Mouse (Mus musculus) lung, postnatal 25 days (tissue): ENCODE measurements around the gene Kcnq5.
"Not testable (repeated sequence)": the region's sequence is repeated elsewhere in the genome, so short reads cannot be mapped to it uniquely, and the experiment has no call there.

Experiments
- DNase-seq: peaks from one replicate; pipeline ENCODE4 v3.0.0; 2022; ENCODE audit warnings: low spot score

Kcnq5 gene

DNA sequence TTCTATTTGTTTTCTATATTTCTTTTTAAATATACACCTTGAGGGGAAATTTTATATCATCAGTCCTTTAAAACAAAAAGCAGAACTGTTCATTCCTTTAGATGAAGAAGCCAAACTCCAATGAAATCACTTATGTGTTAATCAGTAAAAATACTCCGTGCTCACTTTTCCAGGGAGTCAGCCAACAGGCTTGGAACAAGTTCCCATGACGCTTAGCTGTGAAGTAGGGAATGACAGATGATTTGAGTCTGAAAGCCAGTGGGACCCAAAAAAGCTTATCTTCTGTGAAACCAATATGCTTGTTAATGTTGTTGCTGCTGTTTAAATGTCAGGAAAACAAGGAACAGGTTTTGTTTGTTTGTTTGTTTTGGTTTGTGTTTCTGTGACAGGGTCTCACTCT is 326.3 kb downstream of the Kcnq5 start:
- DNase-seq = peak; percentile 3

DNA sequence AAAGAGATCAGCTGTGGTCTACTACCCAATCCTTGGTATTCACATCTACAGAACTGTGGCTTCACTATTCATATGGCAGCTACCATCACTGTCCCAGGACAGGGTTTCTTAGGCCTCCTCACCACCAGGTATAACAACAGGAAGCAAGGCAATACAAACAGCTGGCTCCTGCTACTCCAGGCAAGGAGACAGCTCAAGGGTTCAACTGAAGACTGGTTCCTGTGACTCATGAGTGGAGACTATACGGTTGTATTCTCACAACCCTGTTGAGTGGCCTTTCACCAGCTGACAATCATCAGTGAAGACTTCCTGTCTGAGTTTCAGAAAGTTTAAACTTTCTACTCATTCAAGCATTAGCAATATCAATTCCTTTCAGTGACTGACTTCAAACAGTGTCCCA is 327.7 kb downstream of the Kcnq5 start:
- no peak for DNase-seq

DNA sequence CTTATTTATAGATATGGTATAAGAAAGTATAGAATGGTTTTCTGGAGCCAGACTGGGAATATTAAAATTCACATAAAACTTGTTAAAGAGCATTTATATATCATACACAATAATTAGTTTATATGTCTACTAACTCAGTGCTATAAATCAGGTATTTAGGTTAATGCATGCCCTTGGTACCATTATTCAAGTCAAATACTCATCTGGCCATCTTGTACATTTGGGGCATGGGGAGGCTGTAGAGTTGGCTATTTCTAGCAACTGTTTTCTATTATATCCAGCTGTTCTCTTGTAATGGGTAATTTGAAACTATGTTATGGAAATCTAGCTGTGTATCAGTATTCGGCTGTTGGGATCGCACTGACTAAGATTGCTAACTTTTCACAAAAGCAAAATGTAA is 339.3 kb downstream of the Kcnq5 start:
- DNase-seq = no peak

GRCm38 (mm10) chr1:21622039-21622438 is 339.7 kb downstream of the Kcnq5 start:
- no peak for DNase-seq

GRCm38 (mm10) chr1:21618712-21619111 is 343.0 kb downstream of the Kcnq5 start:
- no peak for DNase-seq

- no peak for DNase-seq
Observed at GRCm38 (mm10) chr1:21616666-21617065, 345.1 kb downstream of the Kcnq5 start.

GRCm38 (mm10) chr1:21613933-21614332 is 347.8 kb downstream of the Kcnq5 start:
- DNase-seq = peak; percentile 25

DNA sequence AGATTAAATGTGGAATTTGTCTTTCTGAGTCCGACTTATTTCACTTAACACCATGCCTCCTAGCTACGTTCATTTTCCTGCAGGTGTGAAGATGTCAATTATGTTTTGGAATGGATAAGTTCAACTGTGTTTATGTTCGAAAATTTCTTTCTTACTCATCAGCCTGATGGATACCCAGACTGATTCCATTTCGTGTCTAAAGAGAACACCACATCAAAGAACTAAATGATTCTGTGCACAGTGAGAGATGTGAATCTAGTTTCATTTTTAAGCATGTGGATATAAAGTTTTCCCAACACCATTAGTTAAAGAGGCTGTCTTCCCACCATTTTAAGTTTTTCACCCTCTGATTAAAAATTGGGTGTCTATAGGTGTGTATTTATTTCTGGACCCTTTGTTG is 357.7 kb downstream of the Kcnq5 start:
- DNase-seq = no peak

DNA sequence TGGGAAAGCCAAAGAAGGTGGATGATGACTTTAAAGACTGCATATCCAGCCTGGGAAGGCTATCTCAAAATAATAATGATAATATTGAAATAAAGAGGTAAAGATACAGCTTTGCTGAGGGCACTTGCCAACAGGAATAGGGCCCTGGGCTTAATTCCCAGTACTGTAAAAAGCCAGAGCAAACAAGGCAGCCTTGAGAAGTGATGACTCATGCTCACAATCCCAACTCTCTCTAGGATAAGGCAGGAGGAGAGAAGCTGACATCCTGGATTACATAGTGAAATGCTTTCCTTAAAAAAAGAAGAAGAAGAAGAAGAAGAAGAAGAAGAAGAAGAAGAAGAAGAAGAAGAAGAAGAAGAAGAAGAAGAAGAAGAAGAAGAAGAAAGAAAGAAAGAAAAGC is 359.2 kb downstream of the Kcnq5 start:
- DNase-seq = no peak

DNA sequence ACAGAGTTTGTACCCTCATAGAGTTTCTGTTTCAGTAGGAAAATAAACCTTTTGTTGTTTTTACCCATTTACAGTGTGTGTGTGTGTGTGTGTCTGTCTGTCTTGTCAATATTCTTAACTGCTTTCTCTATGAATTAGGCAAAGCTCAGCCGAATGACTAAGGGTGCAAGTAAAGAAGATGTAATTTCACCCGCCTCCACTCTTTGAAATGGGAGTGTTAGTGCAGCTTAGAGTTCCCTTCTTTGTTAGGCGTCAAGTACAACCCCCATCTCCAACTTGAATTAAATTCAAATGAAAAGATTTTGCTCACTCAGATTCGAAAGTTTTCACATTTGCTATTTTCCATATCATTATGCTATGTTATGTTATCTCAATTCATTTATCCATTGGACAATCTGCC is 361.1 kb downstream of the Kcnq5 start:
- DNase-seq = no peak

DNA sequence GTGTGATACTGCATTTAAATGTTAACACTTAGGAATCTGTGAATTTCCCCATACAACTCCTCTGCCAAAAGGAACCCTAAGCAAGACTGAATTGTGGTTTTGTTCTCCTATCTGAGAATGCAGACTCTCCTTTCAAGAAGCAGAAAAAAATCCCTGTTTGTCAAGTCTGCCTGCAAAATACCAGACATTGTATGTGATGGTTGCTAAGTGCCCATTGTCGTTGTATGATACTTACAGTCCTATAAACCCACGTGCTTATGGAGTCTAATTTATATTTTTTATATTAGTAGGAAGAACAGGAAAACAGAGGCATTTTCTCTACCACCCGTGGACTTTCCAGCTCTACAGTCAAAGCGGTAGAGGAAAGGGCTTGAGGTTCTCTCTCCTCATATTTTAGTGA is 367.9 kb downstream of the Kcnq5 start:
- DNase-seq = no peak

DNA sequence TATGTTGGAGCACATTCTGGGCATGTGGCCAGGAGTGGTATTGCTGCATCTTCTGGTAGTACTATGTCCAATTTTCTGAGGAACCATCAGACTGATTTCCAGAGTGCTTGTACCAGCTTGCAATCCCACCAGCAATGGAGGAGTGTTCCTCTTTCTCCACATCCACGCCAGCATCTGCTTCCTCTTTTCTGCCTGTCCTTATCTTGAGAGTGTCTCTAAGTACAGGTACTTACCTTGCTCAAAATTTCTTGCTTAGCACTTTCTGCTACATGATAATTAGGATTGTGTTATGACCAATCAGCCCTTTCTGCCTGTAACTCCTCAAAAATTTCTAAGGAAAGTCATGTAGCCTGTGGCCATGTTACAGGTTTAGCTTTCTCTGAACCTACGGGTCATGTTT is 394.3 kb downstream of the Kcnq5 start:
- not testable (repeated sequence) for DNase-seq

- DNase-seq = no peak
Observed at GRCm38 (mm10) chr1:21554630-21555029, 407.1 kb downstream of the Kcnq5 start.

DNA sequence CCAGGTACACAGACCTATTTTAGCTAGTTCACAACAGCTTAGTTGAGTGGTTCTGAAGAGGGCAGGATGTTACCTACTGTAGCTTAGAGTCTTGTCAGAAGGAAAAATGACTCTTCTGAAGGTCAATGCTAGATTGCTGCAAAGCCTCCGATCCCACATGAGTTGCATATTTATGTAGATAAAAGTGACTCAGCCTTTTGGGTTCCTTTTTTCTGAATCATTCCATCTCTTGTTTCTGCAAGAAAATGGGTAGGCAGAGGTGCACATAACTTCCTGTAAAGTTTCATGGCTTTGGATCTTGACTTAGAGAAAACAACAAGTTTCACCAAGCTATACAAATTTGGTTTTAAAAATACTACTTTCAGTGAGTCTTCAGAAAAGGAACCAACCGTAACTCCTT is 409.0 kb downstream of the Kcnq5 start:
- no peak for DNase-seq

- DNase-seq = no peak
Observed at GRCm38 (mm10) chr1:21543909-21544308, 417.8 kb downstream of the Kcnq5 start.

DNA sequence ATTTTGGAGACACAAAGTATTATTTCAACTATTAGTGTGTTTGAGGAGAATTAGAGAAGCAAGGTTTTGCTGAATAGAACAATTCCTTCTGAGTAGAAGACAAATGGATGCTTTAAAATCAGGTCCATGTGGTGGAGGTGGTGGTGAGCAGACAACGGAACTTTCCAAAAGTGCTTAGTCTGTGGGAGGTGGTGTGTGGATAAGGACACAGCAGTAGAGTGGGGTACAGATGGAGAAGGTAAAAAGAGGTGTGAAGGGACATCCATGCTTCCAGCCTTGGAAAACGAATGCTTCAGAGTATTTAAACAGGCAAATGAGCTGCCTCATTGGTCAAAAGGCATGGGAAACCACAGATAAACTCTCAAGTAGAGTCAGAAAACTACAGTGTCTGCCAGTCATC is 422.3 kb downstream of the Kcnq5 start:
- DNase-seq = no peak

DNA sequence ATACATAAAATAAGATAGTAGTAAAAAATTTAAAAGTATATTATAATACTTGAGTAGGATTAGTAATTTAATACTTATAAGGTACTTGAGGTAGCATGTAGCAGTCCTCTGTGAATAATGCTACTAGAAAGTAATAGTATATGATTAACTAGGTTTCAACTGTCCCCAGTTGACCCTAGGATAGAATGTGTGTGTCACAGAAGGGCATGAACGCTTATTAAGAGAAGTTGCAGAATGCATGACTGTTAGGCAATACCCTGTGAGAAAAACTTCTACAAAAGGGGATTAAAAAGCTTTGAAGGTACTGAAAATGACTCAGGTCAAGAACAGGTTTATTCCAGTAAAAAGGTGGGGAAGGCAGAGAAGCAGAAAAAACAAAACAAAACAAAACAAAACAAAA is 430.9 kb downstream of the Kcnq5 start:
- no peak for DNase-seq

GRCm38 (mm10) chr1:21521995-21522394 is 439.7 kb downstream of the Kcnq5 start:
- DNase-seq = no peak

DNA sequence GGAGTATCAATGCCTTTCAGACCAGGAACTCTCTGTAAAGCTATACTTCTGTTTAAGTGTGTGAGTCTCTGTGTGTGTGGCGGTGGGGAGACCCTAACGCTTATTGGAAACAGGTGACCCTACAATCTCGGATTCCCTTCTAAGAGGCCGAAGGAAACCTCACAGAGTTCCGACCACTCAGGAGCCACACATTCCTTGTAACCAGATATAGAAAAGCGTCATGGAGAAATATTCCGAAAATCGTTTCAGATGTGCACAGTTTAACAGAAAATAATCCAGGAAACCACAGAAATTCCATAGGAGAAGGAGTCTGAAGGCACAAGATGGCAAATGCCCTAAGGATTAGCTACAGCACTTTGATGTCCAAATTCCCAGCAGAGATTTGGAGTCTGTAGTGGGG is 440.3 kb downstream of the Kcnq5 start:
- DNase-seq = no peak

DNA sequence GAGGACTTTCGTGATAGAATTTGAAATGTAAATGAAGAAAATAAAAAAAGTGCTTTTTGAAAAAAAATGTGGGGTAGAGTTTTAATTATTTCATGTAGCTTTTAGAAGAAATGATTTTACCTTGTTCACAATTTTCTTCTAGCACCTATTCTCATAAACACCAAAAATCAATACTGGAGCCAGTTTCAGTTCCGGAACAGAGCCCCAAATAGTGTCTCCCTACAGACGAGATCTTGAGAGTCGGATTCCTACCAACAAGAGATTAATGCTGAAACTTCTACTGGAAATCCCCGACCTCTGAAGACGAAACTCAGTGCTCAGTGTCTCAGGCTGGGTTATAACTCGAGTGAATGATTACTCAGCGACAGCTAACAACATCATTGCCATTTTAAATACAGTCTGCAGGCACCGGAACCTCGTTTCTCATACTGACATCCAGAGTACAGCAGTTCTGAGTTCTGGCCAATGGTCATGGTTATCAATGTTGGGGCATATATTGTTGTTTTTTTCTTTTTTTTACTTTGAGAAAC is 441.6 kb downstream of the Kcnq5 start:
- no peak for DNase-seq

DNA sequence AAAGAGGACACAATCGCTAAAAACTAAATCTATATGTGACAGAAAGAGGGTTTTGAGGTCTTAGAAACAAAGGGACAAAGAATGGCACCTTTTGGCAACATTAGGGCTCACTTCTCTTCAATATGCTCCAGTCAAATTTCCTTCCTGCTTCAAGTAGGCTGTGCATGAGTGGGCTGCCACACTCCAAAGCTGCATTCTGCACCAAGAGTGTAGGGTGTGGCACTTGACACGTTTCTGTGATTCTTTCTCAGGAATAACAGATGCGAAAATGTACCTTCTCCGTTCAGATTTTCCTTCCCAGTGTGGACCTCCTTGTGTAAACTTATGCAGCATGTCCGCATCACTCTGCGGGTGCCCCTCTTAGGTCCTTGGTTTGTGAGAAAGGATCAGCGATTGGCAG is 455.1 kb downstream of the Kcnq5 start:
- DNase-seq = no peak

GRCm38 (mm10) chr1:21499815-21500534 is 461.8 kb downstream of the Kcnq5 start:
- no peak for DNase-seq

DNA sequence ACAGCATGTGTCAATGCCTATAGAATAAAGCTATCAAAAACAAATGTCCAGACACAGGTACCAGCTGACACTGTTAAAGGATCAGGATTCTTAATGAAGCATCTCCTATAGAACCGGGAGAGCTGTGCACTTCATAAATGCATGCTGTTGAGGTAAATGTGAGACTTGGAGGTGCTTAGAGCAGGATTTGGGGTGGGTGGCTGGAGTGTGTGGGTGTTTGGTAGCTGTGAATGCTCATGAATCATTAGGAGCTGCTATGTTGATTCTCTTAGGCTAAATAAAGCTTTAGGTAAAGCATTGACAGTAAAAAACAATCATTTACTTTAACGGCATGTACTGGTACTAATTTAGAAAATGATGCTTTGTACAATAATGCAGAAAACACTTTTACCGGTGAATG is 465.4 kb downstream of the Kcnq5 start:
- DNase-seq = no peak

GRCm38 (mm10) chr1:21488645-21489044 is 473.1 kb downstream of the Kcnq5 start:
- no peak for DNase-seq
